Mouse (Mus musculus) limb, embryonic 14.5 days (tissue): ENCODE measurements around the gene Edc4. TPM values are rescaled to one million over a fixed set of nuclear protein-coding genes. Genes with fewer than 3 reads are reported as not detected.

Experiments used
- ATAC-seq: fragments of 200-750 bp; cut with Nextera tagmentation; 2 replicates; pipeline ENCODE4 v1.8.0; 2017; ENCODE audit warnings: low read depth, moderate number of reproducible peaks, moderate TSS enrichment; ENCODE audit not compliant: low FRiP score
- DNase-seq: peaks from one replicate; pipeline ENCODE4 v3.0.0-alpha.2; 2015; ENCODE audit warnings: low spot score
- H3K27ac ChIP-seq: fragments of 300-500 bp; sonication (generic); replicated peaks from 2 replicates; pipeline ENCODE4 v1.5.1; 2014; ENCODE audit warnings: low read depth, mild to moderate bottlenecking, low read length, moderate library complexity, mixed read lengths
- H3K27me3 ChIP-seq: fragments of 300-500 bp; sonication (generic); 2 replicates; pipeline ENCODE4 v1.6.1; 2014; ENCODE audit warnings: low read length, mixed read lengths; ENCODE audit not compliant: control insufficient read depth, insufficient read depth
- H3K36me3 ChIP-seq: fragments of 300-500 bp; sonication (generic); 2 replicates; pipeline ENCODE4 v1.6.1; 2014; ENCODE audit warnings: mild to moderate bottlenecking, low read length, moderate library complexity, mixed read lengths; ENCODE audit not compliant: control insufficient read depth, insufficient read depth
- H3K4me1 ChIP-seq: fragments of 300-500 bp; sonication (generic); 2 replicates; pipeline ENCODE4 v1.6.1; 2014; ENCODE audit warnings: antibody characterized with exemption, low read length, mixed read lengths; ENCODE audit not compliant: control insufficient read depth, insufficient read depth
- H3K4me2 ChIP-seq: fragments of 300-500 bp; sonication (generic); replicated peaks from 2 replicates; pipeline ENCODE4 v1.6.1; 2014; ENCODE audit warnings: low read depth, mild to moderate bottlenecking, low read length, moderate library complexity; ENCODE audit not compliant: severe bottlenecking
- H3K4me3 ChIP-seq: fragments of 300-500 bp; sonication (generic); replicated peaks from 2 replicates; pipeline ENCODE4 v1.5.1; 2014; ENCODE audit warnings: low read length
- H3K9ac ChIP-seq: fragments of 300-500 bp; sonication (generic); 2 replicates; pipeline ENCODE4 v1.6.1; 2014; ENCODE audit warnings: mild to moderate bottlenecking, low read depth, low read length, moderate library complexity; ENCODE audit not compliant: severe bottlenecking
- H3K9me3 ChIP-seq: fragments of 300-500 bp; sonication (generic); 2 replicates; pipeline ENCODE4 v1.6.1; 2016; ENCODE audit warnings: low read length; ENCODE audit not compliant: control insufficient read depth
- POLR2A ChIP-seq: fragments of 200-500 bp; IDR thresholded peaks from 2 replicates; pipeline ENCODE4 v1.8.0; 2012; ENCODE audit warnings: inconsistent platforms, mild to moderate bottlenecking, moderate library complexity, borderline replicate concordance; ENCODE audit not compliant: insufficient read depth, insufficient read length; ENCODE audit errors: extremely low read depth
- WGBS: fragments of 180-500 bp; shearing (Covaris S2); extraction: QIAGEN DNeasy Blood & Tissue Kit; methylation state at CpG from one replicate; pipeline ENCODE4 v1.1.7; 2014; 5-methylcytosine and 5-hydroxymethylcytosine counted together
- polyA plus RNA-seq, 2 experiments: library from polyadenylated mRNA; depleted of rRNA in 1 of 2; stranded (reverse) in 1 of 2; unstranded in 1 of 2; fragments of >200 nt; fragmentation: Nextera tagmentation in 1 of 2; extraction: Ambion mirVana in 1 of 2; gene quantifications; 2 replicates each; pipeline versions ENCODE4 v1.2.1 to v1.2.3; 2012 to 2014

Edc4 gene
- polyA plus RNA-seq, 2 experiments: 39.6 to 91.8 TPM

GRCm38 (mm10) chr8:105858495-105858894 is 22.2 kb upstream of the Edc4 start:
- Histone ChIP-seq H3K4me3 (no peak overlapping the region), H3K27ac (no peak overlapping the region), H3K36me3 (0 out of 2 replicates have a peak, but pooled peaks cover 8% of the 10 kb centered on the region), H3K4me1 (peaks cover 38% of the 10 kb centered on the region), H3K9ac (no peak overlapping the region), H3K27me3 (no peaks in the 10 kb centered on the region), H3K4me2 (no peak overlapping the region), H3K9me3 (no peaks in the 10 kb centered on the region)
- no peak for DNase-seq
- no peak for ATAC-seq
- TF ChIP-seq POLR2A: no peak
- WGBS: 84% methylated on average over 5 of the region's 5 CpGs

DNA sequence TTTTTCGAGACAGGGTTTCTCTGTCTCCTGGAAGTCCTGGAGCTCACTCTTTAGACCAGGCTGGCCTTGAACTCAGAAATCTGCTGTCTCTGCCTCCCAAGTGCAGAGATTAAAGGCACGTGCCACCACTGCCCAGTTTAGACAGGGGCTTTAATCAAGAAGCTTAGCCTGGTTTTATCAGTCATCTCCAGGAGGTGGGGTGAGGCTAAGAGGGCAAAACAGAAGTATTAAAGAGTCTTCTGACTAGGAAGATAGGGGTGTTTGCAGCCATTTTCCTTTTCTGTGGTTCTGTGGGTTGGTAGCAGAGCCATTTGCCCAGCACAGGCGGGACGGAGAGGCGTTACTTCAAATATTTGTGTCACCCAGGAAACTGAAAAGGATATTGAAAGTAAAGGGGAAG is 21.4 kb upstream of the Edc4 start:
- Histone ChIP-seq H3K4me2 (peak overlapping the region; percentile 53), H3K9me3 (no peaks in the 10 kb centered on the region), H3K9ac (no peak overlapping the region), H3K4me1 (peaks cover 38% of the 10 kb centered on the region), H3K27ac (peak overlapping the region; percentile 84; the same call in 1 of the 2 replicates), H3K27me3 (no peaks in the 10 kb centered on the region), H3K36me3 (peaks cover 12% of the 10 kb centered on the region; the same call in 1 of the 2 replicates), H3K4me3 (no peak overlapping the region)
- ATAC-seq: no peak
- no peak for DNase-seq
- WGBS: 78% methylated on average over 5 of the region's 5 CpGs
- no peak for TF ChIP-seq POLR2A

GRCm38 (mm10) chr8:105860143-105860981 is 20.3 kb upstream of the Edc4 start, which contains the start of gene Nutf2:
TSS of gene Nutf2 (plus strand) at chr8:105860580.
- Histone ChIP-seq H3K9ac (peak within 1 kb of the TSS; percentile 90), H3K9me3 (no peaks in the 10 kb centered on the region), H3K4me2 (peak within 1 kb of the TSS; percentile 75), H3K36me3 (peaks cover 15% of the 10 kb centered on the region; the same call in 1 of the 2 replicates), H3K4me3 (peak within 1 kb of the TSS; percentile 91), H3K27me3 (no peaks in the 10 kb centered on the region), H3K27ac (peak within 1 kb of the TSS; percentile 86), H3K4me1 (peaks cover 38% of the 10 kb centered on the region)
- DNase-seq (peak; percentile 99), ATAC-seq (peak; percentile 97)
- under 1% methylated on average over 54 of the region's 59 CpGs for WGBS
- peak; percentile 73; the same call in 1 of the 2 replicates for TF ChIP-seq POLR2A

GRCm38 (mm10) chr8:105861951-105862350 is 18.7 kb upstream of the Edc4 start:
- TF ChIP-seq POLR2A: no peak
- WGBS: 10% methylated on average over 1 of the region's 1 CpGs
- H3K27ac ChIP-seq: no peak overlapping the region
- H3K36me3 ChIP-seq: peaks cover 30% of the 10 kb centered on the region
- H3K9ac ChIP-seq: peak overlapping the region; percentile 90
- H3K4me1 ChIP-seq: peaks cover 28% of the 10 kb centered on the region
- H3K4me3 ChIP-seq: peak overlapping the region; percentile 91
- H3K9me3 ChIP-seq: no peaks in the 10 kb centered on the region
- peak overlapping the region; percentile 75 for H3K4me2 ChIP-seq
- peak; percentile 48 for DNase-seq
- no peak for ATAC-seq
- no peaks in the 10 kb centered on the region for H3K27me3 ChIP-seq

DNA sequence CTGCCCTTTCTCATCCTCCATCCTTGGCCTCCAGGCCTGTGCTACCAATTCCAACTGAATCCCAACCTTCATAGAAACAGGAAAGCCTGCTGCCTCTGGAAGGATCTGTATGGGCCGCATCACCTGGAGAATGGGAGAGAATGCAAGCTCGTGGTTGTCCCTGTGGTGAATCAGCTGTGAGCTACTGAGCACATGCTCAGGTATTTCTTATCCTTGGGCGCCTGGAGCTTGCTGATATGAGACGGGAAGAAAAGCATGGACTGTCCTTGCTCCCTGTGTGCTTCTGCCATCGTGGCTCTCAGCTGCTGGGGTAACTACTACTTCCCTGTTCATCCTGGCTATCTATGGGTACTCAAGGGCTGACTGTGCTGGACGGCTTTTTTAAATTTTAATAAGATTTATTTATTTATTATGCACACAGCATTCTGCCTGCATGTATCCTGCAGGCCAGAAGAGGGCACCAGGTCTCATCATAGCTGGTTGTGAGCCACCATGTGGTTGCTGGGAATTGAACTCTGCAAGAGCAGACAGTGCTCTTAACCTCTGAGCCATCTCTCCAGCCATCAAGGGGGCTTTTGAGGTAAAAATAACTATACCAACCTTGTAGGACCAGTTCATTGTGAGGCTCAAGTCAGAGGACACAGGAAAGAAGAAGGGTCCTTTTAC is 14.2 kb upstream of the Edc4 start:
- ATAC-seq: no peak
- H3K4me3 ChIP-seq: no peak overlapping the region
- no peak for TF ChIP-seq POLR2A
- no peaks in the 10 kb centered on the region for H3K27me3 ChIP-seq
- no peaks in the 10 kb centered on the region for H3K9me3 ChIP-seq
- 88% methylated on average over 6 of the region's 6 CpGs for WGBS
- no peak overlapping the region for H3K9ac ChIP-seq
- peaks cover 7% of the 10 kb centered on the region for H3K4me1 ChIP-seq
- no peak overlapping the region for H3K27ac ChIP-seq
- peaks cover 69% of the 10 kb centered on the region for H3K36me3 ChIP-seq
- no peak overlapping the region for H3K4me2 ChIP-seq
- DNase-seq: no peak
